Mouse (Mus musculus) layer of hippocampus, adult 9-10 months (tissue): ENCODE data around the gene Hsdl1.

ENCODE experiments used
- DNase-seq: peaks from one replicate; pipeline ENCODE4 v3.0.0; 2022; ENCODE audit warnings: low spot score

Gene Hsdl1

GRCm38 (mm10) chr8:119579096-119579495 is 4.1 kb upstream of the Hsdl1 start:
- DNase-seq = no peak

GRCm38 (mm10) chr8:119575366-119575726 is 363 bp upstream of the Hsdl1 start:
- no peak for DNase-seq

- no peak for DNase-seq
Observed at GRCm38 (mm10) chr8:119572411-119572810, 2.6 kb downstream of the Hsdl1 start.

- DNase-seq = no peak
Observed at GRCm38 (mm10) chr8:119571135-119571534, 3.8 kb downstream of the Hsdl1 start.

- no peak for DNase-seq
Observed at GRCm38 (mm10) chr8:119569881-119570280, 5.1 kb downstream of the Hsdl1 start.

- DNase-seq = no peak
Observed at GRCm38 (mm10) chr8:119568951-119569350, 6.0 kb downstream of the Hsdl1 start.

- no peak for DNase-seq
Observed at GRCm38 (mm10) chr8:119568251-119568650, 6.7 kb downstream of the Hsdl1 start.

GRCm38 (mm10) chr8:119566367-119566766 is 8.6 kb downstream of the Hsdl1 start:
- no peak for DNase-seq

- DNase-seq = no peak
Observed at GRCm38 (mm10) chr8:119563849-119564251, 11.1 kb downstream of the Hsdl1 start.

- no peak for DNase-seq
Observed at GRCm38 (mm10) chr8:119559402-119559720, 15.6 kb downstream of the Hsdl1 start.

GRCm38 (mm10) chr8:119558603-119559401 is 16.2 kb downstream of the Hsdl1 start, which contains the start of gene Mbtps1:
Mbtps1 (minus strand) TSS chr8:119558735.
- peak; percentile 93 for DNase-seq

GRCm38 (mm10) chr8:119557821-119558602 is 17.0 kb downstream of the Hsdl1 start:
- no peak for DNase-seq

- DNase-seq = no peak
Observed at GRCm38 (mm10) chr8:119557132-119557531, 17.9 kb downstream of the Hsdl1 start.

- DNase-seq = no peak
Observed at GRCm38 (mm10) chr8:119555861-119556260, 19.1 kb downstream of the Hsdl1 start.

- no peak for DNase-seq
Observed at GRCm38 (mm10) chr8:119552967-119553366, 22.0 kb downstream of the Hsdl1 start.

GRCm38 (mm10) chr8:119548560-119549113 is 26.3 kb downstream of the Hsdl1 start:
- no peak for DNase-seq

GRCm38 (mm10) chr8:119547019-119547691 is 27.8 kb downstream of the Hsdl1 start:
- DNase-seq = no peak

GRCm38 (mm10) chr8:119545791-119546190 is 29.2 kb downstream of the Hsdl1 start:
- DNase-seq = no peak

- no peak for DNase-seq
Observed at GRCm38 (mm10) chr8:119545180-119545579, 29.8 kb downstream of the Hsdl1 start.

GRCm38 (mm10) chr8:119544606-119545005 is 30.4 kb downstream of the Hsdl1 start:
- no peak for DNase-seq

- DNase-seq = peak; percentile 36
Observed at GRCm38 (mm10) chr8:119531973-119532372, 43.0 kb downstream of the Hsdl1 start.

- no peak for DNase-seq
Observed at GRCm38 (mm10) chr8:119531397-119531796, 43.6 kb downstream of the Hsdl1 start.
